Mouse (Mus musculus) cortical plate, adult 2 months (tissue): Measurements from ENCODE around the gene Dhx16.

Experiments used
- CTCF ChIP-seq: fragments of 200-500 bp; IDR thresholded peaks from 2 replicates; pipeline ENCODE4 v1.5.1; 2011; ENCODE audit warnings: mild to moderate bottlenecking, control low read depth, low read length; ENCODE audit not compliant: insufficient read depth; ENCODE audit errors: extremely low read depth
- POLR2A ChIP-seq: fragments of 200-500 bp; IDR thresholded peaks from 2 replicates; pipeline ENCODE4 v1.6.1; 2011; ENCODE audit warnings: mild to moderate bottlenecking, low read length, control low read depth; ENCODE audit not compliant: insufficient read depth; ENCODE audit errors: extremely low read depth

GRCm38 (mm10) chr17:35929534-35929933 is 49.9 kb downstream of the Dhx16 start:
- TF ChIP-seq CTCF = no peak
- no peak for TF ChIP-seq POLR2A
